Mouse (Mus musculus) cerebellum, adult 8-10 months (tissue): ENCODE results near the gene Pdxdc1.
"Not testable (repeated sequence)": the region's sequence is repeated elsewhere in the genome, so short reads cannot be mapped to it uniquely, and the experiment has no call there.

Experiments used
- DNase-seq: peaks from one replicate; pipeline ENCODE4 v3.0.0; 2022

Gene Pdxdc1

GRCm38 (mm10) chr16:13902888-13903483 is at the start of gene Pdxdc1, which contains the start of gene Mpv17l:
TSS of gene Pdxdc1 (minus strand) at chr16:13903131.
TSS of gene Mpv17l (plus strand) at chr16:13903161.
- peak; percentile 99 for DNase-seq

DNA sequence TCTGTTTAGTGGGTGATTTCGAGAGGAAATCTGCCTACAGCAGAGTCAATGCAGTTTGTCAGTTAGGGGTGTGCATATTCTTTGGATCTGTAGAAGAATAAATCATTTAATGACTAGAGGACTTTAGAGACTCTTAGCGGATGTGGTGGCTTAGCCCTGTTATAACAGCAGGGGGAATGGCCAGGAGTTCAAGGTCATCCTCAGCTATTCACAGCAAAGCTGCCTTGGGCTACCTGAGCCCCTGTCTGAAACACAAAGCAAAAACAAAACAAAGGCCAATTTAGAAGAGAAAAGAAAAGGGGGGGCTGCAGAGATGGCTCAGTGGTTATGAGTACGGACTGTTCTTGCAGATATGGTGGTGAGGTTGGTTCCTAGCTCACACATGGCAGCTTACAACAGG is 48.3 kb upstream of the Pdxdc1 start:
- no peak for DNase-seq

GRCm38 (mm10) chr16:13946306-13946705 is 43.4 kb upstream of the Pdxdc1 start:
- no peak for DNase-seq

GRCm38 (mm10) chr16:13945153-13945552 is 42.2 kb upstream of the Pdxdc1 start:
- DNase-seq, result no peak

- no peak for DNase-seq
Observed at GRCm38 (mm10) chr16:13944752-13945151, 41.8 kb upstream of the Pdxdc1 start.

GRCm38 (mm10) chr16:13944178-13944577 is 41.2 kb upstream of the Pdxdc1 start:
- no peak for DNase-seq

GRCm38 (mm10) chr16:13940847-13941395 is 38.0 kb upstream of the Pdxdc1 start:
- DNase-seq, result no peak

GRCm38 (mm10) chr16:13940139-13940846 is 37.4 kb upstream of the Pdxdc1 start:
- peak; percentile 91 for DNase-seq

DNA sequence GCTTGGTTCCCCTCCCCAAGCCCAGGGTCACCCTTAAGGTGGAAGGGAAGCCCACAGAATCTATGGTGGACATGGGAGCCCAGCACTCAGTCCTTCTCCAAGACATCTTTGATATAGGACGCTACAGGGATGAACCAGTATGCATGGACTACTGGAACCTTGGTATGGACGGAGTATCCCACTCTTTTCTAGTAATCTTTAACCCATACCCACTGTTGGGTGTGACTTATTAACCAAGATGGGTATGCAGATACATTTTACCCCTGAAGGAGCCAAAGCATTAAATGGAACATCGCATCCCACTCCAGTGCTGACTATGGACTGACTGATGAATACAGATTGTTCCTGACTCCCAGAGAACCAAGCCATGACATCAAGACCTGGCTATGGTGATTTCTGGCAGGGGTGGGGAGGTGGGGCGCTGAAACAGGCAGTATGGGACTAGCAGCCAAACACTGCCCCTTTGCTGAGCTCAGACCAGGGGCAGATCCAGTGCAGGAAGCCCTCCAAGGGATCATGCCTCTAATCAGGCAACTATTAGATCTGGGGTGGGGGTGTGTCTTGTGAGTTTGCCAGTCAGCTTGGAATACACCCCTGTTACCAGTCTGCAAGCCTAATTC is 24.6 kb upstream of the Pdxdc1 start:
- DNase-seq, result no peak

DNA sequence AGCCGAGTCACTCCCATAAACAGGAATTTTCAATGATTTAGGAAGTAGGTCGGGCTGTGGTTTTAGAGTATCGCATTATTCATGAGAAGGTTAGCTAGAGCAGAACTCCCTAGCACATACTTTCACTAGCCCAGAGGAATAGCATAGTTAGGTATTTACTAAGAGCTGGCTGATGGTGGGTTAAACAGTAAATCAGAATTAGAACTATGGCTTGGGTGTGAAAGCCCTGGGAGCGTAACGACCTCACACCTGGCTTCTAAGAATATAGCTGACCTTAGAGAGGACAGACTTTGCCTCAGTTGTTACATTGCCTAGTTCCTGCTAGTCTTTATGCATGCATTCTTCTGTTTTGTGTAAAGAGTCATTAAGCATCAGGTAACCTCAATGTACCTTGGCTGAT is 20.0 kb upstream of the Pdxdc1 start:
- DNase-seq, result not testable (repeated sequence)

- not testable (repeated sequence) for DNase-seq
Observed at GRCm38 (mm10) chr16:13922499-13922898, 19.6 kb upstream of the Pdxdc1 start.

- DNase-seq, result no peak
Observed at GRCm38 (mm10) chr16:13921781-13922180, 18.9 kb upstream of the Pdxdc1 start.

DNA sequence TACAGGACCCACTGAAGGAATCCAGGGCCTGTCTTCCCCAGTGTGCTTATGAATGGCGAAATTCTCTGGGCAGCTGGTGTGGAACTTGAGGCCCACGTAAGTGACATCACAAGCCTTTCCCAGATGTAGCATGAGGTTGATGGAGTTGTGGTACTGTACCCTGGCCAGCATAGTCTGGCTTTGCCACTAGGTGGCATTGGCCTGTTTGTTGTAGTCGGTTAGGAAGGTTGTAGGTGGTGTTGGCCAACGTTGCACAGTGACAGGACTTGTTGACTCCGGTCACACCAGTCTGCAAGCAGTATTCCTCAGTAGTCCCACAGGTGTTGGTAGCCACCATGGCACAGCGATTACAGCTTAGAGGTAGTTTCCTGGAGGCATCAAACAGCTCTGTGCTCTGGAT is 18.1 kb upstream of the Pdxdc1 start:
- DNase-seq, result no peak

DNA sequence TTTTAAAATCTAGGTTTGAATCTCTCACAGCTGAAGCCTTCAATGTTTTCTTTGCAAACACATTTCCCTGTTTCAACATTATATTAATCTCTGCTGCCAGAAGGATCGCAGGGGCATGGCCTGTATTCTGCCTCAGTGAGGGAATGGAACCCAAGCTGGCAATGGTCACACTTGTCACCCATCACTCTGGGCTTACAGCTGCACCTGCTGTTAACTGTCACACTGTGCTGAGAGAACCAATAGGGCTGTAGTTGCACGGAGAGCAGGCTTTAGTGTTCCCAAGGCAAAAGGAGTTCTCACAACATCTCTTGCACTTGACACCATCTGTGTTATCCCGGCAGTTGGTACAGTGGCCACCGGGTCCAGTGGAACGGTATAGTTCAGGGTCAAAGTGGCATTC is 17.2 kb upstream of the Pdxdc1 start:
- DNase-seq, result no peak

- no peak for DNase-seq
Observed at GRCm38 (mm10) chr16:13907297-13907696, 4.4 kb upstream of the Pdxdc1 start.

DNA sequence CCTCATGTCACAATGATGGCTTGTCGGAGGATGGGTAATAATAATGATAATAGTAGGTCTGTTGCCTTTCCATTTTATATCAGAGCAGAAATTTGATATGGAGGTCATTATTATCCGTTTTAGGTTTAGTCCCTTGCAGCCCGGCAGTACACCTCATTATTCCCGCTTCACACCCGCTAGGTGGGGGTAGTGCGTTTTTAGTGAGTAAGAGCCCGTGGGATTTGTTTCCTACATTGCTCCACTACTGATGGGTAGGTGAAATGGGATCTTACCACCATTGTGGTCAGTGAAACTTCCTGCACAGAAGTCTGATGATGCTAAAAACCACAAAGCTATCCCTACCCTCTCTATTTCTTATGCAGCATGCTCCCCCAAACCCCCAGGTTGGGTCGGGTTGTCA is 557 bp upstream of the Pdxdc1 start:
- no peak for DNase-seq

DNA sequence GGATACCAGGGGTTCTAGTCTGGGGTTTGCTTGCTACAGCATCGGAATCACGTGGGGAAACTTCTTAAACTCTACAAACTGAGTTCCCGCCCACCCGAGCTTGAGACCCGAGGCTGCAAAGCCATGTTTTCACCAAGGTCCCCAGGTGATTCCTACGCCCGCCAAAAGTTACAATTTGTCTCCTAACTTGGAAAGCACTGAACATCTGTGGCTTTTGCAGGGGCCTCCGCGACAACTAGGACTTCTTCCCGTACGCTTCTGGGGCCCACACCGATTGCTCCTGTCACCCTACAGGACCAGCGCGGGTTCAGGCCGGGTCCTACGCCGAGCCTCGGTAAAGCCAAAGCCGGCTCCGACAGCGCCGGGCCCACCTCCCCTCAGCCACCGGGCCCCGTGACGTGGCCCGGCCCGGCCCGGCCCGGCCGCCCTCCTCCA is 517 bp downstream of the Pdxdc1 start:
- DNase-seq, result no peak

GRCm38 (mm10) chr16:13898981-13899380 is 4.0 kb downstream of the Pdxdc1 start:
- DNase-seq, result no peak

GRCm38 (mm10) chr16:13896357-13896756 is 6.6 kb downstream of the Pdxdc1 start:
- no peak for DNase-seq

- DNase-seq, result no peak
Observed at GRCm38 (mm10) chr16:13895740-13896139, 7.2 kb downstream of the Pdxdc1 start.

DNA sequence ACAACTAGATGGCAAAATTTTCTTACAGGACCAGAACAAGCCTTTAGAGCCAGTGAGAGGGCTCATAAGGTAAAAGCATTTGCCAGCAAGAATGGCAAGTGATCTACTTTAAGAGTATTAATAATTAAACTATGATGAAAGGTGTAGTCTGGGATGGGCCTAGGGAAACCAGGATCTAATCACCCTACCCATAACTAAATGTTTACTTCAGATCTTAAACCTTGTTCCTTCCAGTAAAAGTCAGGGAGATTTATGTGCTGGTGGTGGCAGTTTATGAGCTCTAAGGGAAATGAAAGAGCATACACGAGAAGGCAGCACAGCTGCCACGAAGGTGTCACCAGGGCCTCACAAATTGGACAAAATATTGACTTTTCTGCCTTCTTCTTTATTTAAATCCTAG is 8.8 kb downstream of the Pdxdc1 start:
- no peak for DNase-seq

DNA sequence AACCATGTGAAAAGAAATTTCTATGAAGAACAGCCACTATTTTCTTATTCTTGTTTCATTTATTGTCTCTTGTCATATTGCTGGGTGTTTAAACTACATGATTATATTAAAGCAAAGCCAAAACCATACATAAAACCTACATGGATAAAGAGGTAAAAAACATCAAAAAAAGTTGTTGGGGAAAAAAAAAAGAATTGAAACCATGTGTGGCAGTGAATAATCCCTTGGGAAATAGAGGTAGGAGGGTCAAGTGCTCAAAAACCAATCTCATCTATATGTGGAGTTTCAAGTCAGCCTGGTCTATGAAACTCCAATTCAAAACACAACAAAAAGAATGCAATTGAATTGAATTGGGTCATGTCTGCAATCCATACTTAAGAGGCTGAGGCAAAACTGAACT is 10.1 kb downstream of the Pdxdc1 start:
- no peak for DNase-seq

GRCm38 (mm10) chr16:13890449-13890848 is 12.5 kb downstream of the Pdxdc1 start:
- DNase-seq, result no peak
